Mouse (Mus musculus) liver, adult (tissue): ENCODE measurements around the gene Dgkd.

ENCODE experiments used
- GATA4 ChIP-seq: IDR thresholded peaks from 2 replicates; pipeline ENCODE4 v1.6.1; 2014; ENCODE audit warnings: mild to moderate bottlenecking, low read length; ENCODE audit not compliant: insufficient replicate concordance

Dgkd gene

DNA sequence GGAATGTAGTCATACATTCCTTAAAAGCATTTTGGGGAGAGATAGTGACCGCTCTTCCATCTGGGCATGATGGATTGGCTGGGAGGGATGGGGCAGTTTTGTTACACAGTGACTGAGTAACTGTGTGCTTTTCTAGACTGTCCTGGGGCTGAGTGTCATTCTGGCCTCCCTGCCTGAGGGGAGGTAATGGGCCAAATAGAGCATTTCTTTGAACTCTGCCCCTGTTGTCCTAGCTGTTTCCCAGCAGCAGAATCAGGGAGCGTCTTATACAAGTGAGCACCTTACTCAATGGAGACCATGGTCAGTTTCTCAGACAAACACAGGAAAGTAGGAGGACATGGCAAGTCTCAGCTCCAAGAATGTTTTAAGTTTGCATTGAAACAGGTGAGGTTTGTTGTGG lies 43.8 kb downstream of the Dgkd start:
- no peak for TF ChIP-seq GATA4

DNA sequence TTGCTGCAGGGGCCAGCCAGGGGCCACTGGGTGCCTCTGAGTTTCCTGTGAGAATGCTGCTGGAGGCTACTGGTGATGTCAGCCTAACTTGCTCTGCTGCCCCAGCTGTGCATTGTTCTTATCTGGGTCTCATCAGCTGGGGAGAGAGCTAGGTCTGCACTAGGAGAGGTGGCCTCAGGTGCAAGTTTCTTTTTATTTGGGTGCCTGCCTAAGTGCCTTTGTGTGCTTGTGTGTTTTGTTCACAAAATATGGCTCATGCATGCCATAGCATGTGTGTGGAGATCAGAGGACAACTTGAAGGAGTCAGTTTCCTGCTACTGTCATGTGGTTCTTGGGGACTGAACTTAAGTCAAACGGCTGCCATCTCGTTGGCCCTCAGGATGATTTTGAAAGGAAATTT lies 46.6 kb downstream of the Dgkd start:
- no peak for TF ChIP-seq GATA4

- no peak for TF ChIP-seq GATA4
Observed at GRCm38 (mm10) chr1:87900979-87901378, 47.9 kb downstream of the Dgkd start.

- no peak for TF ChIP-seq GATA4
Observed at GRCm38 (mm10) chr1:87902186-87902585, 49.1 kb downstream of the Dgkd start.

DNA sequence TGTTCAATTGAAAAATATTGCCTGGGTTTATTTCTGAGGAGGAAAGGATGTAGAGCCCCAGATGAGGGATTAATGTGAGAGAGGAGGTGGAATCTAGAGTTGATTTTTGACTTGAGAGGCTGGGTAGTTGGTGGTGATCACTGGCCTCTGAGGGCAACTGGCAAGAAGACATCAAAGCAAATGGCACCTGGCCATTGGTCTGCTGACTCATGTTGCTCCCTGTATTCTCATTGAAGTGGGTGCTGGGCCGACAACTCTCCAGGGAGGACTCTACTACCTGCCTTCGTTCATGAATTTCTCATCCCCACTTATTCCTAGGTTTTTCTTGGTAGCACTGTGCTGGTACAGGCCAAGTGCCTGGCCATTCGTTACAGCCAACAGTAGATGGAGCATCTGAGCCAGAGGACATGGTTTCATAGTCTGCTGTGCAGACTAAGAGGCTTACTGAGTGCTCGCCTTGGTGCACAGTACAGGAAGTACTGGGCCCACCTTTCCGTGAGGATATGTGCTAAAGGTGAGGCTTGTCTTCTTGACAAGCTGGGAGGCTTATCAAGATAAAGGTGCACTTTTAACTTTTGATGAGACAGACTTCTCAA lies 53.4 kb downstream of the Dgkd start:
- no peak for TF ChIP-seq GATA4

- TF ChIP-seq GATA4: no peak
Observed at GRCm38 (mm10) chr1:87908006-87908405, 54.9 kb downstream of the Dgkd start.

DNA sequence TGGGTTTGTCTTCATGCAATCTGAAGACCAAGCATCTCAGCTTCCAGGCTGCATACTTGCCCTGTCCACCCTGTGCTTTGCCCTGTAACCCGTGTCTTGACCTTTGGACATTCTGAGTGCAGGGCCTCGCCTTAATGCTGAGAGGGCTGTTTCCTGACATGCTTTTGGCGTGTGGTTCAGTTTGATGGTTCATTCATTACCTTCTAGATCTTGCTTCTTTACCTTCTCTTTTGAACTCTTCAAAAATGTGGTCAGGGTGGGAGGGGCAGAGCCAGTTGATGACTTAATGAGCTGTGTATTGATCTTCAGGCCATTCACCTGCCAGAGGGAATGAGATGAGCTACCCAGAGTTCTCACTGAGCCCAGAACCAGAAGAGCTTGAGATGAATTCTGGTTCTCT lies 55.6 kb downstream of the Dgkd start:
- no peak for TF ChIP-seq GATA4

DNA sequence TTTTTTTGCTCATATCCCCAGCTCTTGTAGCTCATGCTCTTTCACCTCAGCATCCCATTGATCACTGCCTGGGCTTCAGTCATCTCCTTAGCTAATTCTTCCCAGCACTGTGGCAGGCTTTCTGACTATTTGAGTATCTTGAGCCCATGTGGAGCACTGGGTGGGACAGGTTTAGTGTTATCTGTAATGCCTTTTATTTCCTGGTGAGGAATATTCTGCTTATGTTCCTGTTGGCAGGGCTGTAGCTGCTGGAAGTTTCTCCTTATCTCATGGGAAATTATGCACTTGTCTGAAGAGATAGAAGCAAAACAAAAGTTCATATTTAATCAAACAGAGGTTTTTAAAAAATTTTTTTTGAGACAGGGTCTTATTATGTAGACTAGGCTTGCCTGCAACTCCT lies 56.5 kb downstream of the Dgkd start:
- TF ChIP-seq GATA4: peak; percentile 88

DNA sequence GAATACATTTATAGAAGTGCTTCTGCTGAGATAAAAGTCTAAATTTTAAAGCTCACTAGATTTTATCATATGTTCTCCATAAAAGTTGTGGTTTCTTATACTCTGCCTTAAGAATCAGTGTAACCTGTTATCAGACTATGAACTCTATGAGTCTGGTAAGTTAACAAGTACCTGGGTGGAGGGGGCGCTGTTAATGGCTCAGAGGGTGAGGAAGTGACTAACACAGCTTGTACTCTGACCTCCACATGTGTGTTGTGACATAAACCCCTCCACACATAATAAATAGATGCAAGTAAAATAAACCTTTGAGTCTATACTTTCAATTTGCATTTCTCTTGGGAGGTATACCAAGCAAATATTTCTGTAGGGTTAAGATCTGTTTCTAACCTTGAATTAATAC lies 57.3 kb downstream of the Dgkd start:
- TF ChIP-seq GATA4: no peak

- TF ChIP-seq GATA4: no peak
Observed at GRCm38 (mm10) chr1:87913356-87913755, 60.3 kb downstream of the Dgkd start.

DNA sequence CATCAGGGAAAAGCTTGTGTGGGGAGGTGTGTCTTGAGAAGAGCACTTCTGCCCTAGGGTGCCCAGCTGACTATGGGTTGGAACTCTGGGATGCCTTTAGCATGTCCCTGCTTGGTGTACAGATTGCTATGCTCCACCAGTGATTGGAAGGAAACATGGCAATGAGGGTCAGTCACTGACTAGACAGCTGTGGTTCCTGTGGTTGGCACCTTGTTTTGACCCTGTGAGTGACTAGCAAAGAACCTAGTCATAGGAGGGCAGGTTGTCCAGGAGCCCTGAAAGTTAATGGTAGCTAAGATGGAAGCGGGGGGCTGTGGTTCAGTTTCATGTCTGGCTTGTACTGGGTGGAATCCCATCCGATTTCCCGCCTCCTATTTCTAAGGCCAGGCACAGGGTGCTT lies 64.3 kb downstream of the Dgkd start:
- no peak for TF ChIP-seq GATA4

- no peak for TF ChIP-seq GATA4
Observed at GRCm38 (mm10) chr1:87918061-87918460, 65.0 kb downstream of the Dgkd start.

DNA sequence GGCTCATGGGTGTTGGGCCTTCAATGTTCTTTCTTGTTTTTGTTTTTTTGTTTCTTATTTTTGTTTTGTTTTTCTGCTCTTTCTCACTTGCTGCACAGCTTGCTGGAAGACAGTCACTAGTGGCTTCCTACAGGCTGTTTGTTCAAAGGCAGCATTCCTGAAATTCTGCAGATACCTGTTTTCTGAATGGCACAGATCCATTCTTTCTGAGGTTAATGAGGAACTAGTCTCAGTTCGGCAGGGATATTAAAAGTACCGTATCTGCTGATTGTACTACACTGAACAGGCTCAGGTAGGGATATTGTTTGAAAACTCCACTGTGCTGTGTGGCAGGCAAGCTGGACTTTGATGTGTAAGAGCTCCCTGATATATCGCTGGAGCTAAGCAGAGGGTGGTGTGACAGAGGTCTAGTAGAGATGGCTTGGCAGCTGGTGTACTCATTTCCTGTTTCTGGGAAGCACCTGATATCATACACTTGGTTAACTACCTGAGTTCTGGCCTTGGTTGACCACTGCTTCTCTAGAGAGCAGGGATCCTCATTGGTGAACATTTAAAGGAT lies 67.0 kb downstream of the Dgkd start:
- no peak for TF ChIP-seq GATA4

DNA sequence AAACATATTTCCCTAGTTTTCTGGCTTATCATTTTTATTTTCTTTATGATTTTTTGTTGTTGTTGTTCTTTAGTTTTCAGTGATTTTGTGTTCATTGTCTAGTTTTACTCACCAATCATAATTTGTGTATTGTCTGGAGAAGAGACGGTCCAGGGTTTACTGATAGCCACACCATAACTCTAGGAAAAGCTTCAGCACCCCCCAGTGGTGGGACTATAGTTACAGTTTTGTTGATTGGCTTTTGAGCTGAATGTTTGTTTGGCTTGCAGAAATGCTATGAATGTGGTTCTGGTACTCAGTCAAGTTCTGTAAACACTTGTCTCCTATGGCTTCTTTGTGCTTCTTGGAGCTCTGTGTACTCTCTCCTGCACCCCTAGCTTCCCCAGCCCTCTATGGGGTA lies 69.6 kb downstream of the Dgkd start:
- no peak for TF ChIP-seq GATA4

DNA sequence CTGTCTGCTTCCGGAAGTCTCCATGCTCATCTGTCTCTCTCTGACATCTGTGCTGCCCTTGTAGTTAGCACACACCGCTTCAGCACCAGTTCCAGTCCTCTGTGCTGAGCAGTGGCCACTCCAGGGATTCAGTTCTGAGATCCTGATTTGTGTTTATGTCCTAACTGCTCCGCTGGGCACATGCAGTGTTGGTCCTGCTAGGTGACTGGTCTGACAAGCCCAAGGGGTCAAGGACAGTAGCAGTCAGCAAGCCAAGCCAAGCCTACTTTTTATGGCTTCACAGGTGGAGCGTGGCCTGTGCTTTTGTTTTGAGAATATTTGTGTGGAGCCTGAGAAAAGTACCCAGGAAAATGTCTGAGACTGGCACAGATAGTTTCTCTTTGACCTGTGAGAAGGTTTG lies 71.8 kb downstream of the Dgkd start:
- TF ChIP-seq GATA4: no peak

GRCm38 (mm10) chr1:87929730-87930129 lies 76.6 kb downstream of the Dgkd start:
- peak; percentile 36; the same call in 1 of the 2 replicates for TF ChIP-seq GATA4

- no peak for TF ChIP-seq GATA4
Observed at GRCm38 (mm10) chr1:87933051-87933450, 80.0 kb downstream of the Dgkd start.

DNA sequence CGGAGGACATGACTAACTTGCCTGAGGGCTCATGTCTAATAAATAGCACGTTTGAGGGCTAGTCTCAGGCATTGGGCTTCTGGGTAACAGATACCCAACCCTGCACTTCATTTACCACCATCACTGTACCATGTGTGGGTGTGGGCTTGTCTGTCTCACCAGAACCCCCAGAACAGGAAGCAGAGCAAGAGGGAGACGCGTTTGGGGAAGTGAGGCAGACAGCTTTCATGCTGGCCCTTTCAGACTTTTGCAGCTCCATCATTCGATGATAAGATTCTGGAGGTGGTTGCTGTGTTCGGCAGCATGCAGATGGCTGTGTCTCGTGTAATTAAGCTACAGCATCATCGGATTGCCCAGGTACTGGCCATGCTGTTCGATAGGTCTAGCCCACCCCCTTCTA lies 82.0 kb downstream of the Dgkd start:
- no peak for TF ChIP-seq GATA4

GRCm38 (mm10) chr1:87935546-87935945 lies 82.5 kb downstream of the Dgkd start:
- TF ChIP-seq GATA4: no peak
